Mouse (Mus musculus) megakaryocyte progenitor cell, adult 5-6 weeks (primary cell): ENCODE measurements around the gene Btbd3. TPM values are rescaled to one million over a fixed set of nuclear protein-coding genes. Genes with fewer than 3 reads are reported as not detected.
A peak's percentile ranks its signal among the peaks of the same experiment; 100 is the strongest.
"Not testable (repeated sequence)": the region's sequence is repeated elsewhere in the genome, so short reads cannot be mapped to it uniquely, and the experiment has no call there.

Source experiments
- ATAC-seq: replicated peaks from 2 replicates; pipeline ENCODE4 v1.8.0; 2016; ENCODE audit warnings: mild to moderate bottlenecking, moderate TSS enrichment, inconsistent platforms; ENCODE audit not compliant: poor library complexity
- total RNA-seq, 2 experiments: library from RNA; stranded (forward) in 1 of 2; stranded (reverse) in 1 of 2; fragments of 157-497, 149-512 nt in 1 of 2; fragments of 200-1000 nt in 1 of 2; gene quantifications; 2 replicates each; pipeline versions ENCODE4 v1.2.3 to v1.2.4; 2015 to 2017

The Btbd3 gene
- total RNA-seq, 2 experiments from 2014 or later, result 2.0 to 3.4 TPM

DNA sequence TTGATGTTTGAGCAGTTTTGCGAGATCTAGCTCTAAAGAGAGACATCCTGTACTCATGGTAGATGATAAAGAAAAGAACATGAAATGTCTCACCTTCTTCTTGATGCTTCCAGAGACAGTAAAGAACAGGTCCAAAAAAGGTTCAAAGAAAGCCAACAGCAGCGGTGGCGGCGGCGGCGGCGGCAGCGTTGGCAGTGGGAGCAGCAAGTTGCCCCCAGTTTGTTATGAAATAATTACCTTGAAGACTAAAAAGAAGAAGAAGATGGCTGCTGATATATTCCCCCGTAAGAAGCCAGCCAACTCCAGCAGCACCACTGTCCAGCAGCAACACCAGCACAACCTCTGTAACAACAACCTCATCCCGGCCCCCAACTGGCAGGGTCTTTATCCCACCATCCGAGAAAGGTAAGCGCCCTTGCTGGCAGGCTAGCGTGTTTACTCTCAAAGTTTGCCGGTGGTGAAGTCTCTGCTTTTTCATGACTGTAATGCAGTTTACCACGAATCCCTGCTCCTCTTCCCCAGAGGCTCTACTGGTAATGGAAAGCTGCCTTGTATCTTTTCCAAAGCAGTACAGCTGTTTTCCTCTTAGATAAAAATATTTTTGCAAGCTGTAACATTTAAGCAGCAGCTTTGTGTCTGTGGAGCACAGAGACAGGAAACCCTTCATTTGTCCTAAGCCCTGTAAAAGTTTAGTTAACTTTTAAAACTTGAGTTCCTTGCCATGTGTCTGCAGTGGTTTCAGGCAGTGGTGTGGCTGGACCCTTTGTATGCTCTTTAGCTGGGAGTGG, 22.7 kb downstream of the Btbd3 start:
- ATAC-seq, result no peak

DNA sequence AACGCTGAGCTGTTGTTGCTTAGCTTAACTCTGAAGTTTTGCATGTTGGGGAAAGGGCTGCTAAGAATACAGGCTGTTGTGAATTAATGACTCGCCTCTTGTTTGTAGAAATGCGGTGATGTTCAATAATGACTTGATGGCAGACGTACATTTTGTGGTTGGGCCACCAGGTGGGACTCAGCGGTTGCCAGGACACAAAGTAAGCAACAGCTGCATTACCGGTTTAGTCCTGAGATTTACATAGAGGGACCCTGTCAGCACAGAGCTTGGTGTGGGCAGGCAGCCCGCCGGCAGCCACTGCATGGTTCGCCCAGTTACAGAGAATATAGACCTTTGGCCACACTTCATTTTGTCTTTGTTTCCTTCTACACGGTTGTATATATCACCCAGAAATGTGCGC, 23.3 kb downstream of the Btbd3 start:
- no peak for ATAC-seq

DNA sequence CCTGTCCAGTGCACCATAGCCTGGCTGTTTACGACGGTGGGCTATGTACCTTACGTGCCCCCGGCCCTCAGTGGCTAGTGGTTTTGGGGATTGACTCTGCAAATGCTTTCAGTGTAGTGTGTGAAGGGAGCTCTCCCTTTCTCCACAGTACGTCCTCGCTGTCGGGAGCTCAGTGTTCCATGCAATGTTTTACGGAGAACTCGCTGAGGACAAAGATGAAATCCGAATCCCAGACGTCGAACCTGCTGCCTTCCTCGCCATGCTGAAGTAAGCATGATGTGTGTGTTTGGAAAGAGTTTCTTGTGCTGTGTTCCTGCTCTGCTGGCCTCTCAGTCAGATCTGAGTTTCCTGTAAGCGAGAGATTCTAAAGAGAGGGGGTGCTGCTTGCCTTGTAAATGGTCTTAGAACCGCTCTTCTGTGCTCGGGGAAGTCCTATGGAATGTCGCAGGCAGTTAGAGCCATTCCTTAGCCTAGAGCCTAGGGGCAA, 23.9 kb downstream of the Btbd3 start:
- no peak for ATAC-seq

DNA sequence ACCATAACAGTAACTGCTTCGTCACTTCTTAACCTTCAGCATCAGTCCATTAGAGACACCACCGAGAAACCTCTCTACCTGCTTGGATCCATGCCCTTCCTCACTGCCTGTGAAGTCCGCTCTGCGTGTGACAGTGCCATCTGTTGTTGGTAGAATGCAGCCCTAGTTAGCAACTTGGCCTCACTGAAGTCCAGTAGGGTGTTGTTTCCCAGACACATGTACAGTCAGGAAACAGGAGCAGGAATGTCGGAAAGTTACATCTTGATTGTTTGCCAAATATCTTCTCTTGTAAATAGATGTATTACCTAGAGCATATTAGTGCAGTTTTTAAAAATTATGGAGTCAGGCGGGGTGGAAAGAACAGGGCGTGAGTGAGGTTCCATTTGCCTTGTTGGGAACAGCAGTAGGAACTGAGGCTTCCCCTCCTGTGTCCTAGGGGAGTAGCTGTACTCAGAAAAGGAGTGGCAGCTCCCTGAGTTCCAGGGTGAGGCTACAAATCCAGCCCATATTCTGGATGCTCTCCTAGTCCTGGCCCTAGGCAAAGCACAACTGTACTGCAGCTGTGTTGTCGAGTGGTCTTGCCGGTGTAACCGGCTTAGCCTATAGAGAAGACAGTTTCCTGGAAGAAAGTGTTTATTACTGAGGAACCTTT, 25.3 kb downstream of the Btbd3 start:
- no peak for ATAC-seq

DNA sequence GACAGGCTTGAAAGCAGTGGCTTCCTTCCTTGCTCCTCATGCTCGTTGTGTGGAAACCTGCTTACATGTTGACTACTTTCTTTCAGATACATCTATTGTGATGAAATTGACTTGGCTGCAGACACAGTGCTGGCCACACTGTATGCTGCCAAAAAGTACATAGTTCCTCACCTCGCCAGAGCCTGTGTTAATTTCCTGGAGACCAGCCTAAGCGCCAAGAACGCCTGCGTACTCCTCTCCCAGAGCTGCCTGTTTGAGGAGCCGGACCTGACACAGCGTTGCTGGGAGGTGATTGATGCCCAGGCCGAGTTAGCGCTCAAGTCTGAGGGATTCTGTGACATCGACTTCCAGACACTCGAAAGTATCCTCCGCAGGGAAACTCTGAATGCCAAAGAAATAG, 27.0 kb downstream of the Btbd3 start:
- no peak for ATAC-seq

DNA sequence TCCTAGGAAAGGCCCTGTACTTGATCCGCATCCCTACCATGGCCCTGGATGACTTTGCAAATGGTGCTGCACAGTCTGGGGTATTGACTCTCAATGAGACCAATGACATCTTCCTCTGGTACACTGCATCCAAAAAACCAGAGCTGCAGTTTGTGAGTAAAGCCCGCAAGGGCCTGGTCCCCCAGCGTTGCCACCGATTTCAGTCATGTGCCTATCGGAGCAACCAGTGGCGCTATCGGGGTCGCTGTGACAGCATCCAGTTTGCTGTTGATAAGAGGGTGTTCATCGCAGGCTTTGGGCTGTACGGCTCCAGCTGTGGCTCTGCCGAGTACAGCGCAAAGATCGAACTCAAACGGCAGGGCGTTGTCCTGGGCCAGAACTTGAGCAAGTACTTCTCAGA, 27.5 kb downstream of the Btbd3 start:
- ATAC-seq, result no peak

DNA sequence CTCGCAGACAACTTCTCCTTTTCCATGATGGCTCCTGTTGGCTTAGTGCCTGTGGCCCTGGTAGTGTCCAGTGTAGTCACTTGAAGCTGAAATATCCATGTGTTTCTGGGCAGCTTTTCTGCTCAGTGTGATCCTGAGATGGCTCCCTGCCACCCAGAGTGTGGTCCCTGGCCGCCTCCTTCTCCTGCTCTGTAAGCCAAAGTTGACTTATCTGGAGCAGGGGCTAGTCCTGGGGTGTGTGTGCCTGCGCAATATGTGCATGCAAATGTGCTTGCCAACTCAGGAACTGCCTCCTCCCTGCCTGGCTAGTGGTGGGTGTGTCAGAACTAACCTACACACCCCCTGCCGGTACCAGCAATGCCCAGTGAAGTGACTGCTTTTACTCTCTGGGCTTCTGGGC, 29.4 kb downstream of the Btbd3 start:
- ATAC-seq, result no peak

DNA sequence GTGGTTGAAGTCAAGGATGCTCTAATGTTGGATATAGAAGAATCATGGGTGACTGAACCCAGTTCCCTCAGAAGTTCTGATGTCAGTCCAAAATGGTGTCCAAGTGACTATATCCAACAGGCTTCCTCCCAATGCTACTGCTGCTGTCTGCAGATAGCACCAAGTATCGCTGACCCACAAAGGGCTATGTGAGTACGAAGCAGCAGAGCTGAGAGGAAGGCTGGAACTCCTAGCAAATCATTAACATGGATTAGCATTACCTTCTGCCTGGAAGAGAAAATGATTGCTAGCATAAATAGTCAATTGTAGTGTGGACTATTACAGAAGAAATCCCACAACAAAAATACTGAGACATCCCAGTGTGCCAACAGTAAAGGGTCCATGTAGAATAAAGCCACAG, 33.8 kb downstream of the Btbd3 start:
- ATAC-seq, result no peak

DNA sequence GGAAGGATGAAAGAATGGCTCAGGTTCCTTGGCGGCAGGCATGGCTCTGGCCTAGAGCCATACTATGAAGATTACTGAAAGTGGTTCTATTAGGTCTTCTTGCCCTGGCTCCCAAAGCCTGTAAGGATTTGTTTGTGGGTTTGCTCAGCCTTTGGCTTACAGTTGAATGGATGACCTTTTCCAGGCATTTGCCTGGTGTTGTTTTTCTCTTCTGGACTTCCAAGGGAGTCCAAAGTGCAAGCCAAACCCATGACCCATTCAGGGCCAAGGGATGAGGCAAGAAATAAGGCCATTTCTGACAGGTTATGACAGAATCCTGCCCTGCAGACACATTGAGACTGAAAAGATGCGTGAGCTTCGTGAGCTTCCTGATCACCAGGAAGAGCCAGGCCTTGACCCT, 37.9 kb downstream of the Btbd3 start:
- no peak for ATAC-seq

DNA sequence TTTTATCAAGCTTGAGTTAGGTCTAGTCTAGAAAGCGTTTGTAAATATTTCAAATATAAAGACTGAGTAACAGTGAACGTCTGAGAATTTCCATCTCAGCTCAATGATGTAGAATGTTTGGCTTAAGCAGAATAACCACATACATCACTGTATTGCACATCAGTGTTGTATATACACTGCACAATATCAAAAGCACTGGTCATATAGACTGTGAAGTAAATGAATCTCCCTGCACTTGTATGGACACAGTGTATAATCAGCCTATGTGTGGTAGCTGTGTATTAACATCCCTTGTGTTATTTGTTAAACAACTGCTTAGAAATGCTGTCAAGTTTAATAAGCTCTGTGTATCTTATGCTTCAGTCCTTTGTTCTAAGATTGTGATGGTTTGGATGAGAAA, 49.9 kb downstream of the Btbd3 start:
- no peak for ATAC-seq

DNA sequence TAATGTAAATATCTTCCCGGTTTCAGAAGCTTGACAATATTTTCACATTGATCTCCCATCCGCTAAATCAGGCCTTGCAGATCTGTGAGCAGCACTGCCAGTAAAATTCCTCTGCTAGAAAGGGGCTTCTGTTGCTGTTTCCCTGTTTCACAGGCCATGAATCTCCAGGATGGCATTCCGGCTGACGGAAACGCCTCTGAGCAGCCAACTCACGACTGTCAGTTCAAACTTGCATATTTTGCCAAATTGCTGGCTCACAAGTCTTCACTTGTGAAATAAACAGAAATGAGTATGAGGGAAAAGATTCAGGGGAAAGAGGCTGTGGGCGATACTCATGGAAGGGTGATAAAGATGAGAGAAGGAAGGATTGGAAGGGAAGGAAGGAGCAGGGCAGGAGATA, 59.3 kb downstream of the Btbd3 start:
- no peak for ATAC-seq

DNA sequence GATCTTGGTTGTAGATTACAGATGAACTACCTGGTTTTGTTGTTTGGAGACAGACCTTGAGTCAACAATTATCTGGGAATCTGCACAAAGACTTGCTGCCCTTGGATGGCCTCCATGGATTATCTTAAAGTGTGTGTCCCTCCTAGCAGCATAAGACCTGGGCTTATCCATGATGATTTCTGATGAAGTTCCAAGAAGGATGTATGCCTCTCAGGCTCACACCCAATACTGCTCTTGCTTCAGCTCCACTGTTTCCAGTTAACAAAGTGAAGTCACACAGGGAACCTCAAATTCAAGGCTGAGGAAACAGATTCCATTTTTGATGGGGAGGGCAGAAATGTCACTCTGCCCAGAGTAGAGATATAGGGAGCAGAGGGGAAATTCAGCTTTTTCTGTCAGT, 64.0 kb downstream of the Btbd3 start:
- ATAC-seq, result no peak

DNA sequence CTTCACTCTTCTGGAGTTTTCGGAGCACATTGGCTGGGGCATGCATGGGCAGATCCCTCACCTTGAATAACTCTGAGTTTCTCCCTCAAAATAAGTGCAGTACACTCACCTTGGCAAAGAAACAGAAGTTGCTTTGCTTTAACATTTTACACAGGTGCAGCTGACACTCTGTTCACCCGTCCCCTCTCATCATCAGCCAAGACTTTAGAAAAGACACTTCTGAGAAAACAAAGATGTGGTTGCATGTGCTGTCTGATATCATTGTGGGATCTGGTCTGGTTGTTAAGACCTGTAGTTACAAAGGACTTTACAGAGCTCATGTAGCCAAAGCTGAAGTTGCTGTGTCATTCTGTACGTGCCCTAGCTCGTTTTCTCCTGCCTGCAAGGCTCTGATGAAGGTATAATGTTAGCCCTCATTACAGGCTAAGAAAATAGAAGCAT, 64.7 kb downstream of the Btbd3 start:
- no peak for ATAC-seq

DNA sequence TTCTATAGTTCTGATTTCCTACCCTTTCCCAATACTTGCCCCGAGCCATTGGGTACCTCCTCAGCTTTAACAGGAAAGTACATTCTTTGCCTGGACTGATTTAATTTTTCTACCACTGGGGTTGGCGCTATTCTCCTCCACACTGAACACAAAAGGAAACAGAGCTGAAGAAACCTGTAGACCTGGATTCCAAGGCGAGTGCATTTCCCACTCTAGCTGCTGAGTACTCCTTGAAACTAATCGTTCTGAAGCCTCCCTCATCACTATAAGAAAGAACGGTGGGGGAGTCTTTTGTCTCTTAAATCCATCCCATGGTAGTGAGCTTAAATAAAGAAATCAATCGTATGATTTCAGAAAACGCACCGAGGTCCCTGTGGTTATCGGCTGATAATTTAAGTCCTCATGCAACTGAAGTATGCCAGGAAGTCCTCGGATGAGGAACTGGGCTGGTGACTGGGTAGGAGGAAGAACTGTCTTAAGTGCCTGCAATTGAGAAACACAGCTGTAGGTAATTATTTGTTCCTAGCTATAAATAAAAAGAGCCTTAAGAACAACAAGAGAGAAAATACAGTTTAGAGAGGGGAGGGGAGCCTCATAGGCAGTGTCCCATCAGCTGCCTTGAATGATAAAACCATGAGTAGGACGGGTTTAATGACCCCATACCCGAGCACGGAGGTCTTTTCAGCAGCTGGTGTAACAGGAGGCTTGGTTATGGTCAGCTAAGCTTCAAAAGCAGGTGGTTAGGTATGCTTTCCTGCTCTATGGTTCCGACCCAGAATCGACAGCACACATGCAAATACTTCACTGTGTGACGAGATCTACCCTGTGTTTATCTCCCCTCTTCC, 66.1 kb downstream of the Btbd3 start:
- ATAC-seq, result peak; percentile 50; the same call in 1 of the 2 replicates

DNA sequence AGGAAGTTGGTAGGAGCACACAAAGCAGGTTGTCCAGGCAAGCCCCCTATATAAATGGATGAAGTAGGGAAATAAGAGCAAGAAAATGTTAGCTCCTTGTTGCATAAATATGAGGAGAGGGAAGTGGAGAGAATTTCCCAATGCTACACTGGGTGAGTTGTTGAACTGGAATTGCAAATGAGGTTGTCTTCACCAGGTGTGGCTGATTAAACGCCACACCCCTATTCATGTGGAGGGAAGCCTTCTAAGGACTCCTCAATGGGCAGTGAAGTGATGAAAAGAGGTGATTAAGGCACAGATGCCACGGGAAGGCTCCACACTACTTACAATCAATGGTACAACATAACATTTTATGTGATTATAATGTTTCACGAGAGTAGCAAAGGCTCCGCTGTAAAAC, 70.0 kb downstream of the Btbd3 start:
- no peak for ATAC-seq

DNA sequence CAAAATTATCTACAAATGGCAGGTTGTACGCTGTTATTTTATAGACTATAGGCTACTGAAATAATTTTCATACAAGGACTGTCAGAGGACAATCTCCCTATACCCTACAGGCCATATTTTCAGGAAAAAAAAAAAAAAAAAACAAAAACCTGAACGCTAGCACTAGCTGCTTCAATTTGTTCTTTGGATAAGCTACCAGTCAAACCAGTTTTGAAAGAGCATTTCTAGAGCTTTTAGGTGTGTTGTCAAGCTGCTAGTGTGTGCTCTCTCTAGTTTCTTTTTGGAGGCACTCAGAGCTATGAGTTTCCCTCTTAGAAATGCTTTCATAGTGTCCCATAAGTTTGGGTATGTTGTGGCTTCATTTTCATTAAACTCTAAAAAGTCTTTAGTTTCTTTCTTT, 77.8 kb downstream of the Btbd3 start:
- not testable (repeated sequence) for ATAC-seq

DNA sequence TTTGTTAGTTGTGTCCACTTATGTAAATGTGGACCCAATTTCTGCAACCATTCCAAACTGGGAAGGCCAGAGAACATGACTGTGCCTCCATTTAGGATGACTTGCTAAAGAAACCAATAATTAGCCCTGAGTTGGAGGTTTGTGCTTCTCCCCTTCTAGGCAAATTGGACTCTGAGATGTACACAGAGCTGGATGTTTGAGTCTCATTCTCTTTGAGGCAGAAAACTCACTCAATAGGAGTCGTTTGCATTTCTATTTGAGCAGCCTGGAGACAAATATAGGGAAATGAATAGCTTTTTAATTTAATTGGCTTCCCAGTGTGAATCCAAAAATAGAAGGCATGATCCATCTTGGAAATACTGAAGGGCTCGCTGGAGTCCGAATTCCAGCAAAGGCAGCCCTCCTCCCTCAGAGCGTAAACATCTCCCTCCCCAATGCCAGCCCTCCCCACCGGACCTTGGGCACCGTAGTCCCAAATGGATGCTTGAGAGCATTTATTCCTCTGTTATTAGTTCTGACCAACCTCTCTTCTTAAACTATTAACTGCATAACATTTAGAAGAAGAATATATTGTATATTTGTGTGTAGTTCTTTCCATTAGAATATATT, 81.6 kb downstream of the Btbd3 start:
- ATAC-seq, result no peak

DNA sequence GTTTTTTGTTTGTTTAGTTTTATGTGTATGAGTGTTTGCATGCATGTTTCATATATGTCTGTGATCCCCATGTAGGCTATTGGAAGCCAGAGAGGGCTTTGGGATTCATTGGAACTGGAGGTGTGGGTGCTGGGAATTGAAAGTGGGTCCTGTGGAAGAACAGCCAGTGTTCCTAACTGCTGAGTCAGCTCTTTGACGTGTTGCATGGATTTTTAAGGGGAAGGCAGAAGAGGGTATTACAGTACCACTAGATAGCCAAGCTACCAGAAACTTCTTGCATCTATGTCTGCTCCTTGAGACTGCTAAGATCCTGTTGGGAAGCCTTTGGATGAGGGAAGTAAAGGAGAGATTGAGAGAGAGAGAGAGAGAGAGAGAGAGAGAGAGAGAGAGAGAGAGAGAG, 82.2 kb downstream of the Btbd3 start:
- ATAC-seq, result no peak

DNA sequence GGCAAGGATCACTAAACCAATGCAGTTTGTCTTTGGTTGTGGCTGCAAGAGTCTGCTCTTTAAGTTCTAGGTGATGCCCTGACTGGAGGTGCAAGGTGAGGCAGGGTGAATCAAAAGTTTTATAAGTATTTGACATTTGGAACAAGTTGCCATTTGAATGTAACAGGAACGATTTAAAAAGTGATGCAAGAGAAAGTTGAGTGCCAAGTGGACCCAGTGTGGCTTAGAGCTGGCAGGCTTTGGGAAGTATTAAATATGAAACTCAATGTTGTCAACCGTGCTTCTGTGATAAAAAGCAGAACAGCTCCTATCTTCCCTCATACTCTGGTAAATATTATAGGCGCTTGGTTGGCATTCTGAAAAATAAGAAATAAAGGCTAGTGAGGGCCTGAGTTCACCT, 99.0 kb downstream of the Btbd3 start:
- ATAC-seq, result no peak

DNA sequence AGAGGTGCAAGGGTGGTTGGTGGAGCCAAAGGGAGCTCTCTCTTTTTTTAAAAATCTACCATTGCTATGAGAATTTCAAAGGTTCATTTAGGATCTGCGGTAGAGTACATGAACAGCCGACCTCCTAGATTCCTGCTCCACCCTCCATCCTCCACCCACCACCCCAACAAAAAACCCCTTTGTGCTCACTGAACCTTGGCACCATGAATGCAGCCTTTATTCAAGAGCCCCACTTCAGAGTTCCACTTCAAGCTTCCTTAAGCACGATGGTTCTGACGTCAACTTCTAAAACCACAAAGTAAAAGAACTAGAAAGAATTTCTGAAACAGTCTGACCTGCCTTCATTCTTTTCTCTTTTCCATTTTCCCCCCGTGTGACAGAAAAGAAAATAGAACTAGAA, 106.1 kb downstream of the Btbd3 start:
- ATAC-seq, result no peak

DNA sequence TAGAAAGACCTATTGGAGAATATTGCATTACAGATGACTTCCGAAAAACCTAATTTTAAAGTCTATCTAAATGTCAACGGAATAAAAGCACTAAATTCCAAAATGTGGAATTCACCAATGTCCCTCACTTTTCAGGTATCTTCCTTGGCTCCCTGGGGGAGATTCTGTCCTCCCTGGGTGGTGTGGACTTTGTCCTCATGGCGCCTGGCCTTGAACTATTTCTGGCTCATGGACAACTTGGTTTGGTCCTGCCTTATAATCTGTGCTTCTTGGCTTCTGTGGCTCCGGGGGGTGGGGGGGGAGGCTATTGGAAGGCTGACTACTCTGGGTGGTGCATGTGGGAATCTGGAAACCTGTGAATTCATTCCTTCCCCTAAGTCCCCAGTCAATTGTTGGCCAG, 109.0 kb downstream of the Btbd3 start:
- no peak for ATAC-seq
